Mouse (Mus musculus) E14TG2a.4 (cell line): ENCODE measurements around the gene Tm4sf20.

ENCODE experiments used
- H3K27me3 ChIP-seq: 2 replicates; pipeline ENCODE4 v1.6.1; 2014; ENCODE audit warnings: low read length, control low read depth; ENCODE audit not compliant: insufficient read depth
- H3K36me3 ChIP-seq: 2 replicates; pipeline ENCODE4 v1.6.1; 2014; ENCODE audit warnings: low read length, control low read depth; ENCODE audit not compliant: insufficient read depth
- H3K4me1 ChIP-seq: replicated peaks from 2 replicates; pipeline ENCODE4 v1.6.1; 2014; ENCODE audit warnings: low read depth, low read length, control low read depth
- H3K4me3 ChIP-seq: replicated peaks from 2 replicates; pipeline ENCODE4 v1.5.1; 2014; ENCODE audit warnings: mild to moderate bottlenecking, low read length
- H3K9me3 ChIP-seq: 2 replicates; pipeline ENCODE4 v1.6.1; 2014; ENCODE audit warnings: low read length, control low read depth
- CTCF ChIP-seq: conservative IDR thresholded peaks from 2 replicates; pipeline ENCODE4 v1.5.1; 2014; ENCODE audit warnings: low read length
- NANOG ChIP-seq: IDR thresholded peaks from 2 replicates; pipeline ENCODE4 v1.6.1; 2014; ENCODE audit warnings: borderline replicate concordance, low read length, mixed read lengths
- POU5F1 ChIP-seq: IDR thresholded peaks from 2 replicates; pipeline ENCODE4 v1.6.1; 2014; ENCODE audit warnings: low read length, borderline replicate concordance

Gene Tm4sf20

GRCm38 (mm10) chr1:82743962-82744361 is 24.3 kb downstream of the Tm4sf20 start:
- Histone ChIP-seq H3K4me3 (no peak overlapping the region), H3K9me3 (no peaks in the 10 kb centered on the region), H3K27me3 (no peaks in the 10 kb centered on the region), H3K36me3 (peaks cover 31% of the 10 kb centered on the region), H3K4me1 (no peaks in the 10 kb centered on the region)
- TF ChIP-seq POU5F1: no peak
- no peak for TF ChIP-seq CTCF
- TF ChIP-seq NANOG: no peak

GRCm38 (mm10) chr1:82741539-82741938 is 26.7 kb downstream of the Tm4sf20 start:
- TF ChIP-seq NANOG (no peak), POU5F1 (no peak), CTCF (no peak)
- Histone ChIP-seq H3K27me3 (no peaks in the 10 kb centered on the region), H3K4me1 (no peaks in the 10 kb centered on the region), H3K36me3 (peaks cover 47% of the 10 kb centered on the region), H3K4me3 (no peak overlapping the region), H3K9me3 (no peaks in the 10 kb centered on the region)

DNA sequence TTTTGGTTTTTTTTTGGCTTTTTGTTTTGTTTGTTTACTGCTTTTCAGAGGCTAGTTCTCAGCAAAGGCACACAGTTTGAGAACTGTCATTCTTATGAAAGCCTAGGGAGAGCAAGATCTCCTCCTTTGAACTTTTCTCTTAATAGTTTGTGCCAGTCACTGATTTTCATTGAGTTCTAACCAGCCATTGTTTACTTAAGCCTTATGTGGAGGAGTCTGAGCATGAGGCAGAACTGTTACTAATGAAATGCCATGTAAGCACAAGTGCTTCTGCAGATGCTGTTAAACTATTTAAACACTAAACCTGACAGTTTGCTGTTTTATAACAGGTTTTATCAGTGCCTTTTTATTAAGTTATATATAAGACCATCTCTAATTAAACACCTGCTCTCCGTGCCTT is 30.2 kb downstream of the Tm4sf20 start:
- Histone ChIP-seq H3K4me1 (no peaks in the 10 kb centered on the region), H3K9me3 (no peaks in the 10 kb centered on the region), H3K27me3 (no peaks in the 10 kb centered on the region), H3K4me3 (no peak overlapping the region), H3K36me3 (peaks cover 77% of the 10 kb centered on the region)
- TF ChIP-seq CTCF (no peak), POU5F1 (no peak), NANOG (no peak)

GRCm38 (mm10) chr1:82733357-82733756 is 34.9 kb downstream of the Tm4sf20 start:
- no peak for TF ChIP-seq CTCF
- no peak for TF ChIP-seq NANOG
- no peak for TF ChIP-seq POU5F1
- H3K9me3 ChIP-seq: no peaks in the 10 kb centered on the region

GRCm38 (mm10) chr1:82726482-82726881 is 41.8 kb downstream of the Tm4sf20 start:
- H3K4me1 ChIP-seq: peaks cover 12% of the 10 kb centered on the region

More at GRCm38 (mm10) chr1:82733357-82733756, 34.9 kb downstream of the Tm4sf20 start:
- H3K4me3 ChIP-seq: no peak overlapping the region
- no peaks in the 10 kb centered on the region for H3K4me1 ChIP-seq
- no peaks in the 10 kb centered on the region for H3K27me3 ChIP-seq
- H3K36me3 ChIP-seq: peaks cover 94% of the 10 kb centered on the region

DNA sequence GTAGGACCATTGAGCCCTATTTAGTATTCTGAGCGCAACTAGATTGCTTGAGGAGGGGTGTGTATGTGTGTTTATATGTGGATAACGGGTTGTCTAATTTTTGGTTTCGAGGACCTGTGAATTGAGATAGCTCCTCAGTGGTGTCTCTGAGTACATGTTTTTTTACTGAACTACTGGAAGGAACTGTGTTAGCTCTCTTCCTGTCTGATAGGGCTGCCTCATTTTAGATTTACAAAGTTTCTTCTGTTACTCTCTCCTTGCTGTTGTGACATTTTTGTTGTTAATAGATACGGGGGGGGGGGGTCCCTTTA is 42.4 kb downstream of the Tm4sf20 start:
- H3K4me1 ChIP-seq: peaks cover 12% of the 10 kb centered on the region

More at GRCm38 (mm10) chr1:82726482-82726881, 41.8 kb downstream of the Tm4sf20 start:
- H3K9me3 ChIP-seq: no peaks in the 10 kb centered on the region
- TF ChIP-seq CTCF: no peak
- TF ChIP-seq POU5F1: no peak
- no peak for TF ChIP-seq NANOG
- H3K36me3 ChIP-seq: peaks cover 43% of the 10 kb centered on the region
- H3K27me3 ChIP-seq: no peaks in the 10 kb centered on the region
- no peak overlapping the region for H3K4me3 ChIP-seq

GRCm38 (mm10) chr1:82725026-82725874 is 43.0 kb downstream of the Tm4sf20 start:
- H3K9me3 ChIP-seq: no peaks in the 10 kb centered on the region
- peak overlapping the region; percentile 90 for H3K4me3 ChIP-seq
- peaks cover 30% of the 10 kb centered on the region for H3K36me3 ChIP-seq

More for the DNA sequence above, 42.4 kb downstream of the Tm4sf20 start:
- no peaks in the 10 kb centered on the region for H3K9me3 ChIP-seq
- H3K27me3 ChIP-seq: no peaks in the 10 kb centered on the region
- TF ChIP-seq CTCF (no peak), POU5F1 (no peak), NANOG (no peak)
- peak overlapping the region; percentile 90 for H3K4me3 ChIP-seq
- H3K36me3 ChIP-seq: peaks cover 36% of the 10 kb centered on the region

DNA sequence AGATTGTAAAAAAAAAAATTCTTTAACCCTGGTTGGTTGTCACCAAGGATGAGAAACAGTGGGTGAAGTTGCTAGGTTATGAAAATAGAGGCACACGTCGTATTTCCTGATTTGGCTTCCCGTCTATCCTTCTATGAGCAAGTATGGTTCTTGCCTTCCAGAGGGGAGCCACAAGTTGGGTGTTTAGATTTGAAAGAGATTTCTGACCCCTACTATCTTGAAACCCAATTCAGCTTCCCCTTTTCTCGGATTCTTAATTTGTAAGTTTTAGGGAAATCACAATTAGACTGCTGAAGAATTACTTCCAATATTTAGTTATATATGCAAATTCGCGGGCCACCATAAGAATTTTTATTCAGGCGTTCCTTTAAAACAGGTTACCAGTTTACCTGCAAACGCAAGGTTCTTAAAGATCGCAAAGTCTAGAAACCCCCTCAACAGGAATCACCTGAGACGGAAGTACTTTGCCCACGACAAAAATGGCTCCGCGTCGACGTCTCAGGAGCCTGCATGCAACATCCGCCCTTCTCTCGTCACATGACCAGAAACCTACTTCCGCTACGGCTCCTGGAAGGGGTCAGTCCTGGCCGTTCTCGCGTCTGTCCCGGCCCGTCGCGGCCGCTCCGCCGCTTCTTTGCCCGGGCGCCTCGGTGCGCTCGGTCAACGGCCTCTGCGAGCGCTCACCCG is 43.8 kb downstream of the Tm4sf20 start, which contains the start of gene Mff:
Gene Mff (plus strand): TSS at position 552 of the 687 bp plus-strand sequence.
- no peak for TF ChIP-seq NANOG
- no peak for TF ChIP-seq CTCF
- TF ChIP-seq POU5F1: no peak
- Histone ChIP-seq H3K4me1 (peaks cover 12% of the 10 kb centered on the region), H3K36me3 (peaks cover 23% of the 10 kb centered on the region), H3K9me3 (no peaks in the 10 kb centered on the region), H3K4me3 (peak within 1 kb of the TSS; percentile 90), H3K27me3 (no peaks in the 10 kb centered on the region)

More at GRCm38 (mm10) chr1:82725026-82725874, 43.0 kb downstream of the Tm4sf20 start:
- H3K27me3 ChIP-seq: no peaks in the 10 kb centered on the region
- TF ChIP-seq POU5F1 (no peak), NANOG (no peak), CTCF (no peak)
- H3K4me1 ChIP-seq: peaks cover 12% of the 10 kb centered on the region

GRCm38 (mm10) chr1:82717816-82718512 is 50.3 kb downstream of the Tm4sf20 start:
- H3K27me3 ChIP-seq: no peaks in the 10 kb centered on the region
- H3K9me3 ChIP-seq: no peaks in the 10 kb centered on the region
- no peaks in the 10 kb centered on the region for H3K36me3 ChIP-seq
- no peak overlapping the region for H3K4me3 ChIP-seq
- TF ChIP-seq CTCF (no peak), NANOG (no peak), POU5F1 (no peak)
- no peaks in the 10 kb centered on the region for H3K4me1 ChIP-seq
